ENCODE assay signal across 7 mouse cellular contexts in genomic region chr13:73505686-73506467, GRCm38 (mm10). TPM values are rescaled to one million over a fixed set of nuclear protein-coding genes. Genes with fewer than 3 reads are reported as not detected.
DNase-seq lines count a peak whose midpoint lies in the region; TF ChIP-seq lines count a peak whose summit lies in the region.

No protein-coding gene starts in this region.

- peak; percentile 80 for DNase-seq in adipocyte (ENCODE audit: low spot score)
- DNase-seq in cerebellum, postnatal 36 days = peak; percentile 83 to 86
- peak; percentile 51 to 54 for DNase-seq in gastrocnemius, adult 8-10 months (ENCODE audit: low spot score in 2 of 2)
- peak; percentile 87 for DNase-seq in induced T-regulatory cell, adult 2 months (ENCODE audit: low read depth)
- peak; percentile 83 to 87 for DNase-seq in left cerebral cortex, adult 2 months (ENCODE audit: extremely low spot score in 1 of 2, low spot score in 2 of 2)
- DNase-seq in mesoderm, embryonic 11.5 days (ENCODE audit: low read depth, low spot score) = peak; percentile 81
- peak; percentile 89 for DNase-seq in right cerebral cortex, postnatal 4 days

- intact Hi-C loops in left cerebral cortex, adult 2 months (cut with DNase I) = loop anchor here (1.0 to 2.0 kb wide), 2 partner anchors 37 to 80 kb away; no protein-coding TSS in a partner anchor

- TF ChIP-seq CTCF in left cerebral cortex, adult 2 months (IDR thresholded peaks at IDR 0.05) = peak; percentile 96

- H3K27ac ChIP-seq in left cerebral cortex, adult 2 months = no peak overlapping the region

- H3K4me3 ChIP-seq in left cerebral cortex, adult 2 months = no peak overlapping the region

RNA-seq across cellular contexts. Expression of gene Slc6a3, which starts 30.7 kb away (rescaled TPM):
- not detected for total RNA-seq in gastrocnemius, adult 8-10 months (2022)
- under 1 TPM in 1 of 2 experiments, not detected in 1; 0.12 TPM for total RNA-seq in left cerebral cortex, adult 2 months (2021)

RNA-seq across cellular contexts. Expression of gene Lpcat1, which starts 38.9 kb away (rescaled TPM):
- total RNA-seq in gastrocnemius, adult 8-10 months (2022) = 1 to 10 TPM; 1.6 to 3.4 (median 2.6) TPM
- total RNA-seq in left cerebral cortex, adult 2 months (2021) = 10 to 100 TPM; 40.8 to 47.2 TPM

Comparison
In these comparisons a context has a peak if more than half of its experiments do, and no peak if none do; other contexts are left out.
1. RNA of gene Lpcat1, which starts 38.9 kb away (total RNA-seq): 40.8 to 47.2 TPM in left cerebral cortex, adult 2 months; 1.6 to 3.4 TPM in gastrocnemius, adult 8-10 months; every median in the first group is over 4 times any median in the second.
2. Peak in every context shown above with its lines, with median percentiles within 50 percentile points of each other: DNase-seq.